Mouse (Mus musculus) cerebral cortex, adult 2 months (tissue): Measurements from ENCODE around the gene S1pr4.

Experiments used
- WGBS: fragments of 180-500 bp; shearing (Covaris S2); methylation state at CpG from one replicate; pipeline ENCODE4 v1.1.7; 2018; 5-methylcytosine and 5-hydroxymethylcytosine counted together

S1pr4 gene

GRCm38 (mm10) chr10:81500032-81500431 is at the start of gene S1pr4:
Gene S1pr4 (minus strand): TSS chr10:81500132.
- WGBS = 84% methylated on average over 3 of the region's 3 CpGs

- 89% methylated on average over 5 of the region's 5 CpGs for WGBS
These were observed 49.0 kb upstream of the S1pr4 start for GRCm38 (mm10) chr10:81548944-81549343.

GRCm38 (mm10) chr10:81546788-81547571 is 47.0 kb upstream of the S1pr4 start:
- WGBS = 94% methylated on average over 13 of the region's 13 CpGs

- 91% methylated on average over 5 of the region's 5 CpGs for WGBS
These were observed 46.4 kb upstream of the S1pr4 start for GRCm38 (mm10) chr10:81546332-81546731.

- under 1% methylated on average over 58 of the region's 59 CpGs for WGBS
These were observed 45.3 kb upstream of the S1pr4 start, which contains the start of gene Gna11 for GRCm38 (mm10) chr10:81545161-81545747. Gene Gna11 (minus strand): TSS chr10:81545190.

GRCm38 (mm10) chr10:81544296-81545160 is 44.6 kb upstream of the S1pr4 start:
- under 1% methylated on average over 90 of the region's 93 CpGs for WGBS

GRCm38 (mm10) chr10:81543633-81544032 is 43.7 kb upstream of the S1pr4 start:
- WGBS = 28% methylated on average over 1 of the region's 1 CpGs

GRCm38 (mm10) chr10:81542727-81543460 is 43.0 kb upstream of the S1pr4 start:
- WGBS = 78% methylated on average over 7 of the region's 7 CpGs

GRCm38 (mm10) chr10:81541803-81542202 is 41.9 kb upstream of the S1pr4 start:
- WGBS = 67% methylated on average over 10 of the region's 10 CpGs

GRCm38 (mm10) chr10:81541363-81541762 is 41.4 kb upstream of the S1pr4 start:
- WGBS = 67% methylated on average over 5 of the region's 5 CpGs

- WGBS = 67% methylated on average over 3 of the region's 3 CpGs
These were observed 38.6 kb upstream of the S1pr4 start for GRCm38 (mm10) chr10:81538321-81539048.

GRCm38 (mm10) chr10:81537429-81537828 is 37.5 kb upstream of the S1pr4 start:
- WGBS = 96% methylated on average over 2 of the region's 2 CpGs

GRCm38 (mm10) chr10:81536734-81537133 is 36.8 kb upstream of the S1pr4 start:
- WGBS = 73% methylated on average over 6 of the region's 6 CpGs

GRCm38 (mm10) chr10:81534826-81535225 is 34.9 kb upstream of the S1pr4 start:
- WGBS = 77% methylated on average over 16 of the region's 16 CpGs

GRCm38 (mm10) chr10:81526779-81527178 is 26.8 kb upstream of the S1pr4 start:
- WGBS = 13% methylated on average over 14 of the region's 14 CpGs

- WGBS = 69% methylated on average over 12 of the region's 13 CpGs
These were observed 25.2 kb upstream of the S1pr4 start for GRCm38 (mm10) chr10:81525017-81525694.

- WGBS = 51% methylated on average over 9 of the region's 9 CpGs
These were observed 24.2 kb upstream of the S1pr4 start, which contains the start of gene Gna15 for GRCm38 (mm10) chr10:81524051-81524605. Gene Gna15 (minus strand): TSS chr10:81524225.

GRCm38 (mm10) chr10:81523570-81523969 is 23.6 kb upstream of the S1pr4 start:
- WGBS = 47% methylated on average over 19 of the region's 19 CpGs

GRCm38 (mm10) chr10:81523142-81523541 is 23.2 kb upstream of the S1pr4 start:
- WGBS = 76% methylated on average over 6 of the region's 6 CpGs

- 61% methylated on average over 3 of the region's 3 CpGs for WGBS
These were observed 20.0 kb upstream of the S1pr4 start for GRCm38 (mm10) chr10:81519978-81520365.
